Mouse (Mus musculus) embryonic facial prominence, embryonic 14.5 days (tissue): ENCODE results near the gene Cdk11b. TPM values are rescaled to one million over a fixed set of nuclear protein-coding genes. Genes with fewer than 3 reads are reported as not detected.
A peak's percentile ranks its signal among the peaks of the same experiment; 100 is the strongest.

Source experiments
- ATAC-seq: fragments of 200-750 bp; cut with Nextera tagmentation; 2 replicates; pipeline ENCODE4 v1.8.0; 2017; ENCODE audit warnings: low read depth, moderate number of reproducible peaks, moderate TSS enrichment
- DNase-seq: peaks from one replicate; pipeline ENCODE4 v3.0.0-alpha.2; 2015; ENCODE audit warnings: low spot score
- H3K27ac ChIP-seq: fragments of 300-500 bp; sonication (generic); replicated peaks from 2 replicates; pipeline ENCODE4 v1.5.1; 2014; ENCODE audit warnings: low read depth, mild to moderate bottlenecking, low read length, moderate library complexity
- H3K27me3 ChIP-seq: fragments of 300-500 bp; sonication (generic); replicated peaks from 2 replicates; pipeline ENCODE4 v1.6.1; 2014; ENCODE audit warnings: low read length; ENCODE audit not compliant: control insufficient read depth, insufficient read depth
- H3K36me3 ChIP-seq: fragments of 300-500 bp; sonication (generic); 2 replicates; pipeline ENCODE4 v1.6.1; 2014; ENCODE audit warnings: low read length, mixed read lengths; ENCODE audit not compliant: control insufficient read depth, insufficient read depth
- H3K4me1 ChIP-seq: fragments of 300-500 bp; sonication (generic); 2 replicates; pipeline ENCODE4 v1.6.1; 2014; ENCODE audit warnings: antibody characterized with exemption, low read length; ENCODE audit not compliant: control insufficient read depth, insufficient read depth
- H3K4me2 ChIP-seq: fragments of 300-500 bp; sonication (generic); 2 replicates; pipeline ENCODE4 v1.6.1; 2014; ENCODE audit warnings: low read depth, mild to moderate bottlenecking, low read length, moderate library complexity, mixed read lengths
- H3K4me3 ChIP-seq: fragments of 300-500 bp; sonication (generic); 2 replicates; pipeline ENCODE4 v1.5.1; 2014; ENCODE audit warnings: low read depth, mild to moderate bottlenecking, low read length
- H3K9ac ChIP-seq: fragments of 300-500 bp; sonication (generic); 2 replicates; pipeline ENCODE4 v1.6.1; 2014; ENCODE audit warnings: low read depth, mild to moderate bottlenecking, low read length, moderate library complexity, mixed read lengths
- H3K9me3 ChIP-seq: fragments of 300-500 bp; sonication (generic); 2 replicates; pipeline ENCODE4 v1.6.1; 2016; ENCODE audit warnings: low read length; ENCODE audit not compliant: control insufficient read depth
- WGBS: fragments of 180-500 bp; shearing (Covaris S2); extraction: QIAGEN DNeasy Blood & Tissue Kit; methylation state at CpG from one replicate; pipeline ENCODE4 v1.1.7; 2014; 5-methylcytosine and 5-hydroxymethylcytosine counted together
- polyA plus RNA-seq: library from polyadenylated mRNA; unstranded; fragments of >200 nt; fragmentation: Nextera tagmentation; extraction: Ambion mirVana; gene quantifications from 2 replicates; pipeline ENCODE4 v1.2.1, GENCODE M21; 2014

The Cdk11b gene
- polyA plus RNA-seq, 1 experiment from 2014 or later = 47.1 TPM

GRCm38 (mm10) chr4:155653451-155654182 lies 29.0 kb downstream of the Cdk11b start:
- Histone ChIP-seq H3K4me3 (peak overlapping the region; percentile 44), H3K27ac (no peak overlapping the region), H3K36me3 (peaks cover 56% of the 10 kb centered on the region), H3K27me3 (peaks cover 33% of the 10 kb centered on the region), H3K9ac (peak overlapping the region; percentile 58), H3K4me1 (peaks cover 20% of the 10 kb centered on the region), H3K4me2 (peak overlapping the region; percentile 70), H3K9me3 (no peaks in the 10 kb centered on the region)
- DNase-seq (peak; percentile 59), ATAC-seq (peak; percentile 55)
- under 1% methylated on average over 31 of the region's 31 CpGs for WGBS

DNA sequence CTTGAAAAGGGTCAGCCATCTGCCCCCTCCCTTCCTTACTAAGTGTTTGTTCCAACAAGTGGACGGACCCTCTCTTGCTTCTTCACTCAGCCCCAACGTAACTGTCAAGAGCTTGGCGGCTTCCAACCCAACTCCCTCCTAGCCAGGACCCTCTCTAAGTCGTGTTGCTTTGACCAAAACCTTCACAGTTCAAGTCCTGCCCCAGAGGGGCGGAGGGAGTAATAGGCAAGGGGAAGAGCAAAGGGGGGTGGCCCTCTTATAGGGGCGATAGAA lies 29.5 kb downstream of the Cdk11b start:
- Histone ChIP-seq H3K4me2 (peak overlapping the region; percentile 70), H3K4me1 (peaks cover 20% of the 10 kb centered on the region), H3K27me3 (peaks cover 33% of the 10 kb centered on the region), H3K9ac (peak overlapping the region; percentile 47), H3K9me3 (no peaks in the 10 kb centered on the region), H3K27ac (no peak overlapping the region), H3K36me3 (peaks cover 56% of the 10 kb centered on the region), H3K4me3 (peak overlapping the region; percentile 44)
- 2% methylated on average over 6 of the region's 6 CpGs for WGBS
- no peak for DNase-seq
- ATAC-seq = no peak

DNA sequence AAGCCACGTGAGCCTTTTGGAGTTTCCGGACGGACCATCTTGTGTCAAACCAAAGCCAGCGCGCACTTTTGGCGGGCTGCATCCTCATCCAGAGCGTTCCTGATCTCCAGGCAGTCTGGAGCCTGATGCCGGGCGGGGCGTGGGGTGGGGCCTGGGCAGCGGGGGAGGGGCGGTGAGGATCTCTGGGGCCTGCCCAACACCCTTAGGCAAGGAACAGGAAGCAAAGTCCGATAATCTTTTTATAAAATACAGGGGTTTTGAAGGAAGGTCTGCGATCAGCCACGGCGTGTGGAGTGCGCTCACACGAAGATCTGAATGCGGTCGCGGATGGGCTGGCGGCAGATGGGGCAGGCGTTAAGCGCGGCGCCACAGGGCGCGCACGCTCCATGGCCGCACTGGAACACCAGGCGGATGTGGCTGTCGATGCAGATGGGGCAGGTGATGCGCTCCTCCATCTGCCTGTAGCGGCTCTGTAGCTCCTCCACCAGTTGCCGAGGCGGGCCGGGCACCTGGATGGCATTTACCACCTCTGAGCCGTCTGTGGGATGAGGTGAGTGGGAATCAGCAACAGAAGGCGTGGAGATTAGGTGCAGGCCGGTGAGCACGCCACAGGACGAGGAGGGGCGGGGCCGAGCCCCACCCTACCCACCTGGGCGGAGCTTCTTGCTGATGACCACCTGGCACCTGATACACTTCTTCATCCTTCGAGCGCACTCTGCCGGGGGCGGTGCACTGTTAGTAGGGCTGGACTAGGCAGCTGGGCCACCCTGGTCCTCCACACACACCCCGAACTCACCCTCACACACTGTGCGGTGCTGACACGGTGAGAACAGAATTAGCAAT lies 30.0 kb downstream of the Cdk11b start:
- peaks cover 20% of the 10 kb centered on the region for H3K4me1 ChIP-seq
- peaks cover 54% of the 10 kb centered on the region for H3K36me3 ChIP-seq
- no peak overlapping the region for H3K27ac ChIP-seq
- H3K27me3 ChIP-seq = peaks cover 33% of the 10 kb centered on the region
- H3K4me2 ChIP-seq = peak overlapping the region; percentile 70
- WGBS = under 1% methylated on average over 38 of the region's 52 CpGs
- H3K9me3 ChIP-seq = no peaks in the 10 kb centered on the region
- peak; percentile 71 for DNase-seq
- peak overlapping the region; percentile 47 for H3K9ac ChIP-seq
- H3K4me3 ChIP-seq = peak overlapping the region; percentile 44
- peak; percentile 41 for ATAC-seq

DNA sequence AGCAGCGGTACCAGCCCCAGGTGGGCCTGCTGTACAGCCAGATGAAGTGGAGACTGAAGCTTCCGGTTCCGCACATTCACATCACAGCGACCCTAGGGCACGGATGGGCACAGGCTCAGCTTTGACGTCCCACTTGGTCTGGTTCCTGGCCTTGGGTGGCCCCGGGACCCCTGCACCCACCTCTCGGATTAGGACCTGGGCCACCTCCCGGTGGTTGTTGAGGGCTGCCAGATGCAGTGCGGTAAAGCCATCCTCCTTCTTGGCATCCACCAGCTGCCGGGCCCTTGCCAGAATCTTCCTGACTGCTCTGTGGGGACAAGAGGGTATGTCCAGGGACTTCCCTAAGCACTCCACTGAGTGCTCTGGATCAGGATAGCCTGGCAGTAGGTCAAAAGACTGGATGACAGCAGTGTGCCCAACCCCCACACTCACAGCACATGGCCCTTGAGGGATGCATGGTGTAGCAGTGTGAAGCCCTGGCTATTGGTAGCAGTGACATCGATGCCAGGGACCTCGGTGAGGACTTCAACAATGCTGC lies 31.6 kb downstream of the Cdk11b start:
- H3K9me3 ChIP-seq = no peaks in the 10 kb centered on the region
- peaks cover 20% of the 10 kb centered on the region for H3K4me1 ChIP-seq
- H3K36me3 ChIP-seq = peaks cover 43% of the 10 kb centered on the region
- no peak overlapping the region for H3K9ac ChIP-seq
- H3K27me3 ChIP-seq = peaks cover 33% of the 10 kb centered on the region
- WGBS = 90% methylated on average over 13 of the region's 13 CpGs
- no peak for DNase-seq
- H3K27ac ChIP-seq = no peak overlapping the region
- no peak for ATAC-seq
- H3K4me2 ChIP-seq = no peak overlapping the region
- H3K4me3 ChIP-seq = no peak overlapping the region

DNA sequence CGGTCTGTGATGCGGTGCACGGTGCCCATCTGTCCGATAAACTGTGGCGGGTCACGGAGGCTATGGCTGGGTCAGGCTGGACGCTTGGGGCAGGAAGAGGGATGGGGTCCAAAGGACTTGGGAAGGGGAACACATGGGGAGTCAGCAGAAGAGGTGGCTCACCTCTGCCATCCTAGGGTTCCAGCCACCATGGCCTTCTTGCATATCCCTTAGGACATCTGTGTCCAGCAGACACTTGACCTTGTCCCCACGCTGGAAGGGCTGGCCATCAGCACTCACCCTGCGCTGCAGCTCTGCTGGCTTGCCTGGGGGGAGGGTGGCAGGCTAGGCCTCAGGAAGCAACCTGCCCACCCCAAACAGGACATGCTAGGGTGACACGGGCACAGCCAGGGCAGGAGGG lies 34.3 kb downstream of the Cdk11b start:
- 96% methylated on average over 9 of the region's 10 CpGs for WGBS
- DNase-seq = no peak
- H3K27ac ChIP-seq = no peak overlapping the region
- H3K9me3 ChIP-seq = no peaks in the 10 kb centered on the region
- H3K36me3 ChIP-seq = peaks cover 38% of the 10 kb centered on the region; the same call in 1 of the 2 replicates
- no peak for ATAC-seq
- peaks cover 11% of the 10 kb centered on the region for H3K4me1 ChIP-seq
- H3K4me2 ChIP-seq = no peak overlapping the region
- peaks cover 15% of the 10 kb centered on the region for H3K27me3 ChIP-seq
- H3K4me3 ChIP-seq = no peak overlapping the region
- no peak overlapping the region for H3K9ac ChIP-seq

DNA sequence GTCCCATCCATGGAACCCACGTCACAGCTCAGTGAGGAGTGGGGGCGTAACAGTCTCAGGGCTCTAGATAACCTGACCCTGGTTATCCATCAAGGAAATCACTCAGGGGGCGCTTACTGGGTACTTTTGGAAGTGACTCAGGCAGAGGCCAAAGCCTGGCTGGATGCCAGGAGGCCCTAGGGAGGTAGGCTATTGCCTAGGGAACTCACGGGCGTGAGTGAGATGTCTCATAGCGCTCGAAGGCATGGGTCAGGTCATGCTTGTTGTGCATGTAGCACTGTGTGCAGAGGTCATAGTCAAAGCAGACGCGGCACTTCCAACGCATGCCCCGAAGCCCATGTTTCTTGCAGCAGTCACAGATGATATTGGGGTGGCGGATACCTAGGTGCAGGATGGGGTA lies 36.0 kb downstream of the Cdk11b start:
- DNase-seq = no peak
- Histone ChIP-seq H3K4me1 (no peaks in the 10 kb centered on the region), H3K4me2 (no peak overlapping the region), H3K9ac (no peak overlapping the region), H3K27ac (no peak overlapping the region), H3K27me3 (peaks cover under 1% of the 10 kb centered on the region; the same call in 1 of the 2 replicates), H3K36me3 (peaks cover 38% of the 10 kb centered on the region; the same call in 1 of the 2 replicates), H3K4me3 (no peak overlapping the region), H3K9me3 (no peaks in the 10 kb centered on the region)
- no peak for ATAC-seq
- 89% methylated on average over 12 of the region's 12 CpGs for WGBS

DNA sequence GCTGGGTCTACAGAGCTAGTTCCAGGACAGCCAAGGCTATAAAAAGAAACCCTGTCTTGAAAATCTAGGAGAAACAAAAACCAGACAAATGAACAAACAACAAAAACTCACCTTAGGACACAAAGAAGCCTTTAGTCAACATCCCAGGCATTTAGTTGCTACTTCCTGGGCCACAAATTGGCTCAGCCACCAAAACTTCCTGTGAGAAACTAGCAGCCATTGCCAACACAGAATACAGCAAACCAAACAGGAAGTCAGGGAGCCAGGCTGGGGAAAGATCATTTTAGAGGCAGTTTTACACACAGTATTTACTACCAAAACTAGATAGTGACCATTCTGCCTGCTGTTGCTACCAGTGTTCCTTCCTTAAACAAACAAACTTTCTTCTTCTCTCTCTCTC lies 42.2 kb downstream of the Cdk11b start:
- 0 out of 2 replicates have a peak overlapping the region, but pooled peaks have one; percentile 25 for H3K9ac ChIP-seq
- H3K4me3 ChIP-seq = no peak overlapping the region
- DNase-seq (no peak), ATAC-seq (no peak)
- H3K27me3 ChIP-seq = no peaks in the 10 kb centered on the region
- no peaks in the 10 kb centered on the region for H3K9me3 ChIP-seq
- H3K27ac ChIP-seq = no peak overlapping the region
- H3K4me2 ChIP-seq = no peak overlapping the region
- H3K4me1 ChIP-seq = 0 out of 2 replicates have a peak, but pooled peaks cover 5% of the 10 kb centered on the region
- H3K36me3 ChIP-seq = peaks cover 3% of the 10 kb centered on the region; the same call in 1 of the 2 replicates

- under 1% methylated on average over 41 of the region's 73 CpGs for WGBS
- peak within 1 kb of the TSS; percentile 87 for H3K4me2 ChIP-seq
- H3K27ac ChIP-seq = peak within 1 kb of the TSS; percentile 78
- H3K4me1 ChIP-seq = 0 out of 2 replicates have a peak, but pooled peaks cover 5% of the 10 kb centered on the region
- H3K27me3 ChIP-seq = no peaks in the 10 kb centered on the region
- no peaks in the 10 kb centered on the region; the same call in 1 of the 2 replicates for H3K36me3 ChIP-seq
- peak; percentile 99 for ATAC-seq
- peak within 1 kb of the TSS; percentile 86 for H3K4me3 ChIP-seq
- peak within 1 kb of the TSS; percentile 86 for H3K9ac ChIP-seq
- peak; percentile 98 for DNase-seq
- H3K9me3 ChIP-seq = no peaks in the 10 kb centered on the region
Measured at GRCm38 (mm10) chr4:155668689-155669597, 44.3 kb downstream of the Cdk11b start, which contains the start of gene Mib2. TSS of gene Mib2 (minus strand) at chr4:155669198.
